Mouse (Mus musculus) layer of hippocampus, postnatal 36 days (tissue): ENCODE data around the gene Gm17783. TPM values are rescaled to one million over a fixed set of nuclear protein-coding genes. Genes with fewer than 3 reads are reported as not detected.
"Not testable (repeated sequence)": the region's sequence is repeated elsewhere in the genome, so short reads cannot be mapped to it uniquely, and the experiment has no call there.

ENCODE experiments used
- DNase-seq, 2 experiments: peaks; one replicate each; pipeline ENCODE4 v3.0.0; 2022
- total RNA-seq, 2 experiments: library from RNA; stranded (reverse); gene quantifications; 2 replicates each; pipeline ENCODE4 v1.2.3; 2021

The Gm17783 gene
- not detected for total RNA-seq

GRCm38 (mm10) chr16:45531950-45532349 is at the start of gene Gm17783:
Gene Gm17783 (minus strand): TSS chr16:45532050.
- DNase-seq: no peak

- no peak for DNase-seq
These were observed 48.0 kb upstream of the Gm17783 start for GRCm38 (mm10) chr16:45579883-45580282.

GRCm38 (mm10) chr16:45572307-45572706 is 40.5 kb upstream of the Gm17783 start:
- no peak for DNase-seq

GRCm38 (mm10) chr16:45561747-45562146 is 29.9 kb upstream of the Gm17783 start:
- DNase-seq: no peak

- no peak for DNase-seq
These were observed 19.7 kb upstream of the Gm17783 start for GRCm38 (mm10) chr16:45551579-45551978.

- no peak for DNase-seq
These were observed 16.1 kb upstream of the Gm17783 start for GRCm38 (mm10) chr16:45547982-45548381.

- DNase-seq: no peak
These were observed 12.5 kb upstream of the Gm17783 start for GRCm38 (mm10) chr16:45544341-45544740.

- no peak for DNase-seq
These were observed 10.3 kb upstream of the Gm17783 start for GRCm38 (mm10) chr16:45542108-45542507.

- DNase-seq: not testable (repeated sequence)
These were observed 6.5 kb upstream of the Gm17783 start for GRCm38 (mm10) chr16:45538342-45538741.

- no peak for DNase-seq
These were observed 3.2 kb upstream of the Gm17783 start, which contains the start of gene Slc9c1 for GRCm38 (mm10) chr16:45535009-45535408. Gene Slc9c1 (plus strand): TSS chr16:45535309.

- DNase-seq: no peak
These were observed 6.3 kb downstream of the Gm17783 start for GRCm38 (mm10) chr16:45525551-45525950.

- DNase-seq: no peak
These were observed 36.5 kb downstream of the Gm17783 start for GRCm38 (mm10) chr16:45495326-45495725.

GRCm38 (mm10) chr16:45492927-45493326 is 38.9 kb downstream of the Gm17783 start, which contains the start of gene Gm609:
Gene Gm609 (minus strand): TSS chr16:45492969.
- DNase-seq: no peak

- DNase-seq: no peak
These were observed 54.9 kb downstream of the Gm17783 start for GRCm38 (mm10) chr16:45476991-45477390.

- not testable (repeated sequence) for DNase-seq
These were observed 60.0 kb downstream of the Gm17783 start for GRCm38 (mm10) chr16:45471836-45472235.

Other genes with a start within 250 kb of the Gm17783 start
- gene Cd200, start 123.0 kb downstream of the Gm17783 start, total RNA-seq: 10 to 100 TPM; 75.4 TPM
- under 1 TPM in 1 of 2 experiments, not detected in 1; 0.17 TPM for gene Gm609, start 39.1 kb downstream of the Gm17783 start, total RNA-seq
- not detected for gene Slc9c1, start 3.3 kb upstream of the Gm17783 start, total RNA-seq
- gene Gcsam, start 78.3 kb upstream of the Gm17783 start, total RNA-seq: not detected
- gene BC016579, start 122.0 kb upstream of the Gm17783 start, total RNA-seq: under 1 TPM; 0.20 to 0.28 TPM
- gene Tmprss7, start 161.6 kb upstream of the Gm17783 start, total RNA-seq: 1 to 10 TPM in 1 of 2 experiments, under 1 TPM in 1; 0.67 to 1.9 TPM
- 100 to 1,000 TPM; 244 to 276 TPM for gene Tagln3, start 192.6 kb upstream of the Gm17783 start, total RNA-seq
- gene Abhd10, start 210.9 kb upstream of the Gm17783 start, total RNA-seq: 10 to 100 TPM; 19.1 to 21.6 TPM